Mouse (Mus musculus) liver, embryonic 11.5 days (tissue): ENCODE results near the gene Relb. TPM values are rescaled to one million over a fixed set of nuclear protein-coding genes. Genes with fewer than 3 reads are reported as not detected.

Source experiments
- ATAC-seq: fragments of 200-750 bp; cut with Nextera tagmentation; replicated peaks from 2 replicates; pipeline ENCODE4 v1.8.0; 2017; ENCODE audit warnings: moderate number of reproducible peaks, mild to moderate bottlenecking, moderate TSS enrichment, moderate library complexity; ENCODE audit not compliant: low FRiP score
- DNase-seq: peaks from one replicate; pipeline ENCODE4 v3.0.0-alpha.2; 2017; ENCODE audit warnings: low spot score
- H3K27ac ChIP-seq: fragments of 300-500 bp; sonication (generic); 2 replicates; pipeline ENCODE4 v1.5.1; 2014; ENCODE audit warnings: mild to moderate bottlenecking, low read depth, low read length, control low read depth
- H3K27me3 ChIP-seq: fragments of 300-500 bp; sonication (generic); replicated peaks from 2 replicates; pipeline ENCODE4 v1.6.1; 2014; ENCODE audit warnings: low read length, mixed read lengths; ENCODE audit not compliant: control insufficient read depth, insufficient read depth
- H3K36me3 ChIP-seq: fragments of 300-500 bp; sonication (generic); 2 replicates; pipeline ENCODE4 v1.6.1; 2014; ENCODE audit warnings: mild to moderate bottlenecking, low read length, moderate library complexity, mixed read lengths; ENCODE audit not compliant: control insufficient read depth, insufficient read depth
- H3K4me1 ChIP-seq: fragments of 300-500 bp; sonication (generic); replicated peaks from 2 replicates; pipeline ENCODE4 v1.6.1; 2014; ENCODE audit warnings: low read length, mixed read lengths; ENCODE audit not compliant: control insufficient read depth, insufficient read depth
- H3K4me2 ChIP-seq: fragments of 300-500 bp; sonication (generic); 2 replicates; pipeline ENCODE4 v1.6.1; 2014; ENCODE audit warnings: mild to moderate bottlenecking, control low read depth, moderate library complexity
- H3K4me3 ChIP-seq: fragments of 300-500 bp; sonication (generic); 2 replicates; pipeline ENCODE4 v1.5.1; 2014; ENCODE audit warnings: low read depth, low read length, control low read depth
- H3K9ac ChIP-seq: fragments of 300-500 bp; sonication (generic); 2 replicates; pipeline ENCODE4 v1.6.1; 2014; ENCODE audit warnings: low read depth, low read length, control low read depth
- H3K9me3 ChIP-seq: fragments of 300-500 bp; sonication (generic); 2 replicates; pipeline ENCODE4 v1.6.1; 2016; ENCODE audit warnings: low read length, inconsistent platforms, mixed read lengths; ENCODE audit not compliant: control insufficient read depth
- WGBS: fragments of 180-500 bp; shearing (Covaris S2); extraction: QIAGEN DNeasy Blood & Tissue Kit; methylation state at CpG from one replicate; pipeline ENCODE4 v1.1.7; 2014; 5-methylcytosine and 5-hydroxymethylcytosine counted together
- polyA plus RNA-seq: library from polyadenylated mRNA; unstranded; fragments of >200 nt; fragmentation: Nextera tagmentation; extraction: Ambion mirVana; gene quantifications from 2 replicates; pipeline ENCODE4 v1.2.1, GENCODE M21; 2014

The Relb gene
- polyA plus RNA-seq, 1 experiment from 2014 or later = 2.3 TPM

DNA sequence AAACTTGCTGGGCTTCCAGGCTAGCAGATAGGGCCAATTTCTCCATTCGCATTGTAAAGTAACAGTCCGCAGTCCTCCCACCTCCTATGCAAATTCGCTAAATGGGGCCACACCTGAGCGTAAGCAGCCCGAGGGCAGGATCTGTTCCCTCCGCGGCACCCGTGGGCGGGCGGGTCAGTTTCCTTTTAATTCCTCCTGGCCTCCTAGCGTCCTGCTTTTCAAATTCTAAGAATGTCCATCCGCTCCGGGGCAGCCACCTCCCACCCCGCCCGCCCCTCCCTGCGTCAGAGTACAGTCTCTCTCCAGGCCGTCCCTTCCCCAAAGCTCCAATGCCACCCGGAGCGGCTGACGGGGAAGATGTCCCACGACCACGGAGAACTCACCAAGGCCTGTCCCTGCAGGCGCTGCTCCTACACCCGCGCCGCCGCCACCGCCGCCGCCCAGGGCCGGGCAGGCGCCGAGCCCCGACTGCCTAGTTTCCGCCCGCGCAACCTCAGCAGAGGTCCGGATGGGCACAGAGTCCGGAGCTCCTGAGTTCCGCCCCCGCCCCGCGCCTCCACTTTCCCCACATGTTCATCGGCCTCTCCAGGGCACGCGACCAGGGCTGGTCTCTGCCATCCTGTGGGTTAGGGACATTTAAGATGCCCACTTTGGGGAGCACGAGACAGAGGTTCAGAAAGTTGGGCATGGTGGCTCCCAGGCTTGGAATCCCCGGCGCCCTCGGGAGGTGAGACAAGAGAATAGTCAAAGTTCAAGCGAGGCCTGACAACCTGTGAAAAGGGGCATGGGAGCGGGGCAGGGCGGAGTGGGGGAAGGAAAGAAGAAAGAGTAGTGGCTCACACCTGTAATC is 56.1 kb downstream of the Relb start:
- H3K4me3 ChIP-seq = peak overlapping the region; percentile 85
- H3K4me1 ChIP-seq = peaks cover 34% of the 10 kb centered on the region
- H3K4me2 ChIP-seq = peak overlapping the region; percentile 89
- no peaks in the 10 kb centered on the region for H3K9me3 ChIP-seq
- H3K9ac ChIP-seq = peak overlapping the region; percentile 90
- ATAC-seq = peak; percentile 85
- under 1% methylated on average over 52 of the region's 53 CpGs for WGBS
- H3K27ac ChIP-seq = peak overlapping the region; percentile 85
- H3K27me3 ChIP-seq = 0 out of 2 replicates have a peak, but pooled peaks cover 8% of the 10 kb centered on the region
- peak; percentile 92 for DNase-seq
- peaks cover 9% of the 10 kb centered on the region; the same call in 1 of the 2 replicates for H3K36me3 ChIP-seq

DNA sequence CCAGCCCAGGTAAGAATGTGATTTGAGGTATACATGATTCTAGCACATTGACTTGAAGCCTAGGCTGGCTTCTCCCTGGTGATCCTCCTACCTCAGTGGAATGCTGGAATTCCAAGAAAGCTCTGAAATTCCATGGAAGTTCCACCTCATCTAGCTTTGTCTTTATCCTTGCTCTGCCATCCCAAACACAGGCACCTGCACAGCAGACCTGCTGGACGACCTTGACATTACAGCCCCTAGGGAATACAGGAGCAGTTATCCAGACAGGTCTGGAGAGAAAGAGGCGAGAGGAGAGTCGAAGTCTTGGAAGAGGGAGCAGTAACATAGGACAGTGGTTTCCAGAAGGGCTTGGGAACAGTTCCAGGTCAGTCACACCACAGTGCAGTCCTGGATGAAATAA is 59.6 kb downstream of the Relb start:
- DNase-seq = no peak
- no peak overlapping the region for H3K4me2 ChIP-seq
- no peak for ATAC-seq
- H3K36me3 ChIP-seq = peaks cover 28% of the 10 kb centered on the region
- no peak overlapping the region for H3K9ac ChIP-seq
- H3K4me1 ChIP-seq = peaks cover 13% of the 10 kb centered on the region
- H3K27ac ChIP-seq = no peak overlapping the region
- no peaks in the 10 kb centered on the region for H3K9me3 ChIP-seq
- 83% methylated on average over 3 of the region's 3 CpGs for WGBS
- H3K27me3 ChIP-seq = no peaks in the 10 kb centered on the region
- H3K4me3 ChIP-seq = no peak overlapping the region

DNA sequence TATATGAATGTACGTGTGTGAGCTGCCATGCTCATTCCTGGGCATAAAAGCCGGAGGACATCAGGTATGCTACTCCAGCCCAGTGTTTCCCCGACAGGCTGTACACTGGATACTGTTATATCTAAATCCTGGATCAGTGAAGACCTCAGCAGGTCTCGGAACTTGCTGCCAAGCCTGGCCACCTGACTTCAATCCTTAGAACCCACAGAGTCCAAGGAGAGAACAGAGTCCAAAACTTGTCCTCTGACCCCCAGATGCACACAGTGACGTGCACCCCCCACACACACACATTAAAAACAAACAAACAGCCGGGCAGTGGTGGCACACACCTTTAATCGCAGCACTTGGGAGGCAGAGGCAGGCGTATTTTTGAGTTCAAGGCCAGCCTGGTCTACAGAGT is 61.8 kb downstream of the Relb start:
- Histone ChIP-seq H3K9ac (no peak overlapping the region), H3K27ac (no peak overlapping the region), H3K4me2 (no peak overlapping the region), H3K4me3 (no peak overlapping the region), H3K27me3 (no peaks in the 10 kb centered on the region), H3K36me3 (peaks cover 34% of the 10 kb centered on the region), H3K9me3 (no peaks in the 10 kb centered on the region; the same call in 1 of the 2 replicates), H3K4me1 (peaks cover 25% of the 10 kb centered on the region)
- DNase-seq = no peak
- ATAC-seq = no peak
- 95% methylated on average over 8 of the region's 8 CpGs for WGBS

DNA sequence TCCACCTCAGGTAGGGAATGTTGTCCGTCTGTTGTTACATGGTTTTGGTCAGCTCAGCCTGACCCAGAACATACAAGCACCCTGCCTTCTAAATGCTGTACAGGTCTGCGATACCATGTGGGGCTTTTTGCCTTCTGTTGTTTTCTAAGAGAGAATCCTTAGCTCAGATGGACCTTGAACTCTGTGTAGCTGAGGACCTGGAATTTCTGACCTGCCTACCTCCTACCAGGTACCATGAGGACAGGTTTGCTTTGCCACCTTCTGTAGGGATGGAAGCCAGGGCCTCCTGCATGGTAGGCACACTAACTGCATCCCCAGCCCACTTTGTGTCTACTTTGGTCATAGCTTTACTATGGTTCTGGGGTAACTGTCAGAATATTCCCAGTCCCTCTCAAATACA is 63.4 kb downstream of the Relb start:
- Histone ChIP-seq H3K9ac (no peak overlapping the region), H3K4me1 (peaks cover 18% of the 10 kb centered on the region), H3K4me2 (no peak overlapping the region; the same call in 1 of the 2 replicates), H3K4me3 (no peak overlapping the region), H3K27ac (no peak overlapping the region), H3K36me3 (peaks cover 29% of the 10 kb centered on the region), H3K27me3 (no peaks in the 10 kb centered on the region), H3K9me3 (no peaks in the 10 kb centered on the region; the same call in 1 of the 2 replicates)
- ATAC-seq (no peak), DNase-seq (no peak)
- 94% methylated on average over 2 of the region's 2 CpGs for WGBS

DNA sequence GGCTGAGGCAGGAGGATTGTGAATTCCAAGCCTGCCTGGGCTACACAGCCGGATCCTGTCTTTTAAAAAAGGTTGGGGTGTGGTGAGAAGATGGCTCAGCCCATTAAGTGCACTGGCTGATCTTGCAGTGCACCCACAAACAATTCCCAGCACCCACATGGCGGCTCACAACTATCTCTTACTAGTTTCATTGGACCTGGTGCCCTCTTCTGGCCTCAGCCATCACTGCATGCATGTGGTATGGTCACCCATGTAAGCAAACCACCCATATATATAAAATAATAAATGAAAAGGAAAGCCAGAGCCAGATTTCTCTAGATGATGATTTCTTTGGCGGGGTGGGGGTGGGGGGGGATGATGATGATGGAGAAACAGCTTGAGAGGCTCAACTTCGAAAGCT is 64.8 kb downstream of the Relb start:
- WGBS = 86% methylated on average over 4 of the region's 4 CpGs
- ATAC-seq (no peak), DNase-seq (no peak)
- H3K4me1 ChIP-seq = peaks cover 32% of the 10 kb centered on the region
- H3K27ac ChIP-seq = peak overlapping the region; percentile 90
- H3K4me3 ChIP-seq = no peak overlapping the region
- peaks cover 29% of the 10 kb centered on the region for H3K36me3 ChIP-seq
- H3K4me2 ChIP-seq = peak overlapping the region; percentile 98
- no peaks in the 10 kb centered on the region for H3K27me3 ChIP-seq
- no peaks in the 10 kb centered on the region; the same call in 1 of the 2 replicates for H3K9me3 ChIP-seq
- peak overlapping the region; percentile 5; the same call in 1 of the 2 replicates for H3K9ac ChIP-seq

DNA sequence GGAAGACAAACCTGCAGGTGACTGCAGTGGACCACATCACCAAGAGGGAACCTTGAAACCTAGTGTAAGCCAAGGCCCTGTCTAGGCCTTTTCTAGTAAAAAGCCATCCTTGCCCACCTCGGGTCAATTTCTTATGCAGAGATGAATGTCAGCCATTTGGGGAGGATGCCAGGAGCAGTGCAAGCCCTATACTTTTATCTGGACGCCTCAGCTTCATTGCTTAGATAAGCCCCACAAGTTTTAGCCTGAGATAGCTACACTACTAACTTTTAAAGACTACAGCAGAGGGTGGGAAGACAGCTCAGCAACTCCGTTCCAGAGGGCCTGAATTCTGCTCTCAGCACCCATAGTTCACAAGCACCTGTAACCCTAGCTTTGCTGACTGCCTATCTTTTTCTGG is 65.4 kb downstream of the Relb start:
- Histone ChIP-seq H3K4me2 (peak overlapping the region; percentile 98), H3K9me3 (no peaks in the 10 kb centered on the region; the same call in 1 of the 2 replicates), H3K4me3 (peak overlapping the region; percentile 99; the same call in 1 of the 2 replicates), H3K9ac (peak overlapping the region; percentile 94; the same call in 1 of the 2 replicates), H3K27me3 (no peaks in the 10 kb centered on the region), H3K4me1 (peaks cover 37% of the 10 kb centered on the region), H3K36me3 (peaks cover 25% of the 10 kb centered on the region), H3K27ac (peak overlapping the region; percentile 90)
- DNase-seq (no peak), ATAC-seq (peak; percentile 81)
- 43% methylated on average over 3 of the region's 3 CpGs for WGBS

DNA sequence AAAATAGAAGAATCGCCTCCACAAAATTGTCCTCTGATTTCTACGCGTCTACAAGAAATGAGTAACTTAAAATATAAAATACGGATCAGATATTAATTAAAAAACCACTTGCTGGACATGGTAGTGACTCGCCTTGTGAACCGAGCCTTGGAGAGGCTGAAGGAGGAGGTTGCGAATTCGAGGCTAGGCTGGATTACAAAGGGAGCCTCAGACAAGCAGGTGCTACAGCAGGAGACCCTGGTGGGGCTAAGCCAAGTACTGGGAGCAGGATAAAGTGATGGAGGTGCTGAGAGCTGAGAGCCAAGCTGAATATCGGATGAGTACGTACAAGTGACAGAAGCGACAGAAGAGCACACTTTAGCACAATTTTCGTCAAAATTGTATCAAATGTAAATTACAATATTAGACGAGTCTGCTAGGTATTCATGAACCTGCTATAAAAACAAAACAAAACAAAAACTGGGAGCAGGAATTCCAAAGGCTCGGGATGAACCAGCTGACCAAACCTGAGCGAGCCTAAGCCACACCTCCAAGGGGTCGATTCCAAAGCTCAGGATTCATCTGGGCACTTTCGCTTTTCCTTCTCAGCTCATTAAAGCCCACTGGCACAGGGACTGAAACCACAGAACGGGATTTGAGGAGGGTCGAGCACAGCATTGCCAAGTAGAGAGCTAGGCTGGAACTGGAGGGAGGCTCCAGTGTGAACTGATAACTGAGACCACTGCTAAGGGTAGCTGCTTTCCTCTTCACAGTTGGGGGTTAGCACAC is 66.4 kb downstream of the Relb start, which contains the start of gene Ppp1r37:
TSS of gene Ppp1r37 (minus strand) at position 434 of the 768 bp plus-strand sequence.
- WGBS = 5% methylated on average over 19 of the region's 19 CpGs
- Histone ChIP-seq H3K27me3 (no peaks in the 10 kb centered on the region), H3K9ac (peak within 1 kb of the TSS; percentile 94), H3K9me3 (no peaks in the 10 kb centered on the region; the same call in 1 of the 2 replicates), H3K27ac (peak within 1 kb of the TSS; percentile 90), H3K4me3 (peak within 1 kb of the TSS; percentile 99), H3K36me3 (peaks cover 26% of the 10 kb centered on the region), H3K4me1 (peaks cover 42% of the 10 kb centered on the region), H3K4me2 (peak within 1 kb of the TSS; percentile 98)
- DNase-seq (no peak), ATAC-seq (no peak)

DNA sequence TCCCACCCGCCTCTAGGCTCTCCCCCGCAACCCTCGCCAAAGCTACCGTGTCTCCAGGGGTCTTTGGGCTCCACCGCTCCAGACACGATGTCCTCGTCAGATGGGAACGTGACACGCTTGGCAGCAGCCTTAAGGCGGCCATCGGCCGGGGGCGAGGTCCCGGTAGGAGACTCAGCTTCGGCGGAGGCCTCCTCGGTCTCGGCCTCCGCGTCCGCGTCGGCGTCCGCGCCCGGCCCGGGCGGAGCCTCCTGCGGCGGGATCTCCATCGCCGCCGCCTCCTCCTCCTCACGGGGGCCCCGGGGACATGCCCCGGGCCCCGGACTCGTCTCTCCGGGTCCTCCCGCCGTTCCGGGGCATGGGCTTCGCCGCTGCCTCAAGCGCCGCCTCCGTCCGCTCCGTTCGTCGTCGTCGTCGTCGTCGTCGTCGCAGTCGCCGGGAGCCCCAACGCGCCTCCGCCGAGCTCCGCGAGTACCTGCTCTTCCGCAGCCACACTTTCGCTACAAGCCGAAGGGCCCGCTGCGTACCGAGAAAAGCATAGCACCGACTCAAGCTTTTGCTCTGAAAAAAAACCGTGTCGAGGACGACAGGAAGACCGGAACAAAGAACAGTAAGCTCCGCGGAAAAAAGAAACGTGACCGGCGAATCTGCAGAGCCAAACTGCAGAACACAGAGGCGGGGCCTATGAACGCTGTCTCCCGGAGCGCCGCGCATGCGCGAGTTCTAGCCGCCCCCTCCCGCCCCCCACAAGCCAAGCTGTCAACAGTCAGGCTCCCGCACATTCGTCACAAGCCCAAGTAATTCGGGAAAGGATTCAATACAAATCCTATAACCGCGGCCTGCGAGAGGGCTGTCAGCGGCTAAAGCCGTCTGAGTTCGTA is 67.2 kb downstream of the Relb start:
- DNase-seq = peak; percentile 94
- Histone ChIP-seq H3K9me3 (no peaks in the 10 kb centered on the region; the same call in 1 of the 2 replicates), H3K9ac (peak overlapping the region; percentile 94), H3K4me1 (peaks cover 42% of the 10 kb centered on the region), H3K36me3 (peaks cover 25% of the 10 kb centered on the region), H3K4me2 (peak overlapping the region; percentile 98), H3K4me3 (peak overlapping the region; percentile 99), H3K27me3 (no peaks in the 10 kb centered on the region), H3K27ac (peak overlapping the region; percentile 90)
- ATAC-seq = peak; percentile 77
- WGBS = under 1% methylated on average over 102 of the region's 102 CpGs
